Mouse (Mus musculus): ENCODE measurements around the gene Tmem163. TPM values are rescaled to one million over a fixed set of nuclear protein-coding genes. Genes with fewer than 3 reads are reported as not detected.

Gene Tmem163
- polyA plus RNA-seq, 1 experiment from 2014 or later = 2.1 TPM

GRCm38 (mm10) chr1:127459015-127459451 lies 220.3 kb downstream of the Tmem163 start:
- TF ChIP-seq CTCF (IDR thresholded peaks at IDR 0.05; ENCODE audit: low read depth) = peak; percentile 85
- H3K9me3 ChIP-seq (ENCODE audit: low read depth, low read length) = no peaks in the 10 kb centered on the region
- no peak overlapping the region for H3K27ac ChIP-seq (ENCODE audit: low read depth)
- H3K36me3 ChIP-seq (ENCODE audit: insufficient read depth) = peaks cover 14% of the 10 kb centered on the region; the same call in 1 of the 2 replicates
- WGBS = 11% methylated on average over 6 of the region's 6 CpGs
- no peaks in the 10 kb centered on the region for H3K27me3 ChIP-seq (ENCODE audit: insufficient read depth, low read length)
- H3K4me3 ChIP-seq (ENCODE audit: low read depth, low read length) = no peak overlapping the region
- peak; percentile 84 for ATAC-seq (ENCODE audit: insufficient read depth)
- H3K9ac ChIP-seq = no peak overlapping the region
- no peaks in the 10 kb centered on the region for H3K4me1 ChIP-seq (ENCODE audit: insufficient read depth)
- H3K4me2 ChIP-seq = no peak overlapping the region
- DNase-seq = peak; percentile 90

DNA sequence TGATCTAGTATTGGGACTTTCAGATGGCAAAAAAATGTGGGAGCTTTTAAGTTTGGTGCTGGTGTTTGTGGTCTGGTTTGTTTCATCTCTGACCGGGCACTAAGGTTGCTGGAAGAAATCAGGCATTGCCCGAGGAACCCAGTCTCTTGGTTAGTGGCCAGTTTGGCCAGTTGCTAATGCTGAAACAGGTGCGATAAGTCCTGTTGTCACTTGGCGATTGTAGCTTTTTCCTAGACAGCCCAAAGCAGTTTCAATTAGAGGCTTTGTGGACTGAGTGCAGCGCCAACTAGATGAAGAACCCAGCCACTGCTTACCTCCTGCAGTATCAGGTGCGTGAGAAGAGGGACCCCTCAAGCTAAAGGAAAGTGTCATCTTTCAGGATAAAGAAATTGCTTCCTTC lies 226.0 kb downstream of the Tmem163 start:
- Histone ChIP-seq H3K4me1 (ENCODE audit: insufficient read depth) (no peaks in the 10 kb centered on the region), H3K4me2 (no peak overlapping the region), H3K27me3 (ENCODE audit: insufficient read depth, low read length) (no peaks in the 10 kb centered on the region), H3K4me3 (ENCODE audit: low read depth, low read length) (no peak overlapping the region), H3K9ac (no peak overlapping the region), H3K36me3 (ENCODE audit: insufficient read depth) (peaks cover under 1% of the 10 kb centered on the region; the same call in 1 of the 2 replicates), H3K27ac (ENCODE audit: low read depth) (no peak overlapping the region), H3K9me3 (ENCODE audit: low read depth, low read length) (no peaks in the 10 kb centered on the region)
- ATAC-seq (ENCODE audit: insufficient read depth) (no peak), DNase-seq (no peak)
- TF ChIP-seq CTCF (IDR thresholded peaks at IDR 0.05; ENCODE audit: low read depth) = no peak
- WGBS = 87% methylated on average over 6 of the region's 6 CpGs

DNA sequence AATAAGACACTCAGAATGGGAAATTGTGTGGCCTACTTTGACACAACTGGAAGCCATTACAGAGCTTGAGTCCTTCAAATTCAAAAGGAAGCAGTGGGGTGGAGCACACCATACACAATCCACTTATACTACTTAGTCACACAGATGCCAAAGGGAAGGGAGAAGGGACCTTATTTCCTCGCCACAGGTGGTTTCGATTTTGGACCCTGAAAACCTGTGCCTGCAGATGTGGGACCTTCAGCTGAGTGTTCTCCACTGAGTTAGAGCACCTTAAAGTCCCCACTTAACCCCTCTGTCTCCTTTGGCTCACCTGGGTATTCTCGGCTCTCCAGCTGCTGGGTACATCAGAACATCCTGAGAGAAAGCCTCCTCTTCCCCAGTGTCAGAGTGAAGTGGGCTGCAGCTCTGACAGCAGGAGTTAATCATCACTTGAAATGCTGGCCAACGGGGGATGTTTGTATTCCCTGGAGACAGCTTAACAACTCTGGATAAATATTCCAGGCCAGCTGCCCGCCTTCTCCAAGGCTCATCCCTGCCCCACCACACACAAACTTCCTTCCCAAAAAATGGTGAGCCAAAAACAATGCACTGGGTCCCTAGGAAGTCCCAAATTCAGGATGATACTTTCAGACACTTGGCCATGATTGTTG lies 234.4 kb downstream of the Tmem163 start:
- ATAC-seq (ENCODE audit: insufficient read depth) (peak; percentile 37; the same call in 1 of the 2 replicates), DNase-seq (peak; percentile 62)
- Histone ChIP-seq H3K9me3 (ENCODE audit: low read depth, low read length) (no peaks in the 10 kb centered on the region), H3K4me2 (no peak overlapping the region), H3K9ac (no peak overlapping the region), H3K36me3 (ENCODE audit: insufficient read depth) (peaks cover 3% of the 10 kb centered on the region; the same call in 1 of the 2 replicates), H3K27me3 (ENCODE audit: insufficient read depth, low read length) (no peaks in the 10 kb centered on the region), H3K4me1 (ENCODE audit: insufficient read depth) (peaks cover 3% of the 10 kb centered on the region; the same call in 1 of the 2 replicates), H3K4me3 (ENCODE audit: low read depth, low read length) (no peak overlapping the region), H3K27ac (ENCODE audit: low read depth) (no peak overlapping the region)
- 44% methylated on average over 5 of the region's 5 CpGs for WGBS
- TF ChIP-seq CTCF (IDR thresholded peaks at IDR 0.05; ENCODE audit: low read depth) = no peak

DNA sequence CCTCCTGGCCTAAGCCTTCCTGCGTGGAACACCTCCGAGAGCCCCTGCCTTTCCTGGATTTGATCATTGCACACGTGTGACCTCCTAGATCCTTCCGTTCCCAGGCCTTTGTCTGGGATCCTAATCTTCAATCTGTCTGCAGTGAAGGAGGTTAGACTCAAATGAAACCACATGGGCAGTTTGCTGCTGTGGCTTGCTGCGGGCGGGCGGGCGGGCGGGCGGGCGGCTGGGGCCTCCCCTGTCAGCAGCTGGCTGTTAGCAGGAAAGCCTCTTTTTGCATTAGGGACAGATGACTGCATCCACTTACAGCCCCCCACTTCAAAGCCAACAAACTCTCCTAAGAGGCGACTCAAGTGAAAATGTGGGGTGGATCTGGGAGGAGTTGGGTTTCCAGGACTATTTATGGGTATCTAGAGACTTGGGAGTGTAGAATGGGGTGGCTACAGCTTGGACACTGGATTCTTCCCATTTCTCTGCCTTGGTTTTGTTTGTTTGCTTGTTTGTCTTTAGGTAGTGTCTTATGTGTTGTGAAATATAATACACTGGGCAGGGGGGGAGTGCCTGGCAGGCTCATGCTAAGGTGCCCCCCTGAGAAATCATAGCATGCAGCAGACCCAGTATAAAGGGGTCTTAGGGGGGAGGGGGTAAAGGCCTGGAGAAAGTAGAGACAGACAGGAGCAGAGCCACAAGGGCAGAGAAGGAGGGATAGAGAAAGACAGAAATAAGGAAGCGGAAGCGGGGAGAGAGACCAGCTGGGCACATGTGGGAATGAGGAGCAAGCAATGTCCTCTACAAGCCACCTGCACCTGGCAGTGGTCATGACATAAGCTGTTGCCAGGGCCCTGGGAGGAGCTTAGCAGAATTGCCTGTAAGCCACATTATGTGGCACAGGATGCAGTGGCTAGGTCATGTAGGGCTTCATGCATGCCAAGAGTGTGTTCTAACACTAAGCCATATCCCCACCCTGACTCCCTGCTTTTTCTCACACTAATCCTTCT lies 236.2 kb downstream of the Tmem163 start:
- H3K4me3 ChIP-seq (ENCODE audit: low read depth, low read length) = no peak overlapping the region
- WGBS = 33% methylated on average over 14 of the region's 14 CpGs
- H3K27me3 ChIP-seq (ENCODE audit: insufficient read depth, low read length) = no peaks in the 10 kb centered on the region
- H3K27ac ChIP-seq (ENCODE audit: low read depth) = no peak overlapping the region
- peaks cover 3% of the 10 kb centered on the region; the same call in 1 of the 2 replicates for H3K4me1 ChIP-seq (ENCODE audit: insufficient read depth)
- peak; percentile 57 for ATAC-seq (ENCODE audit: insufficient read depth)
- H3K9me3 ChIP-seq (ENCODE audit: low read depth, low read length) = no peaks in the 10 kb centered on the region
- H3K4me2 ChIP-seq = no peak overlapping the region
- DNase-seq = peak; percentile 55
- H3K36me3 ChIP-seq (ENCODE audit: insufficient read depth) = peaks cover under 1% of the 10 kb centered on the region; the same call in 1 of the 2 replicates
- no peak overlapping the region for H3K9ac ChIP-seq
- TF ChIP-seq CTCF (IDR thresholded peaks at IDR 0.05; ENCODE audit: low read depth) = no peak

- no peaks in the 10 kb centered on the region for H3K9me3 ChIP-seq (ENCODE audit: low read depth, low read length)
- no peak overlapping the region for H3K4me2 ChIP-seq
- no peaks in the 10 kb centered on the region for H3K27me3 ChIP-seq (ENCODE audit: insufficient read depth, low read length)
- no peaks in the 10 kb centered on the region for H3K36me3 ChIP-seq (ENCODE audit: insufficient read depth)
- WGBS = 55% methylated on average over 3 of the region's 3 CpGs
- H3K4me3 ChIP-seq (ENCODE audit: low read depth, low read length) = no peak overlapping the region
- H3K9ac ChIP-seq = no peak overlapping the region
- DNase-seq (no peak), ATAC-seq (ENCODE audit: insufficient read depth) (no peak)
- H3K4me1 ChIP-seq (ENCODE audit: insufficient read depth) = peaks cover 3% of the 10 kb centered on the region; the same call in 1 of the 2 replicates
- no peak for TF ChIP-seq CTCF (IDR thresholded peaks at IDR 0.05; ENCODE audit: low read depth)
- H3K27ac ChIP-seq (ENCODE audit: low read depth) = no peak overlapping the region
These were observed 237.6 kb downstream of the Tmem163 start for GRCm38 (mm10) chr1:127441736-127442135.

DNA sequence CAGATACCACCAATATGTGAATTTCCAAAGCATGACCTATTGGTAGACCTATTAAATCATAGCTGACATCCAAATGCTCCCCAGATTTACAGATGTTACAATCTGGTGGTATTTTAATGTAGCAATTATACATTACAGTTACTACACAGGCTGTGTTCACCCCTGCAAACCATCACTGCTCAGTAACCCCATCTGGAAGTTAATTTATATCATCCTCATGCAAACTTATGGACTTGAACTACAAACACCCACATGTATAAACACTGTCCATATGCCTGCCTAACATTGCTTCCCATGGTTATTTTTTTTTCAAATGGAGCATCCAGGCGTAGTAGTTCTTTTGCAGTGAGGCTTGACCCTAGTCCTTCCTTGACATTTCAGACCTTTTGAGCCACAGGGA lies 238.3 kb downstream of the Tmem163 start:
- H3K27me3 ChIP-seq (ENCODE audit: insufficient read depth, low read length) = no peaks in the 10 kb centered on the region
- WGBS = 55% methylated on average over 1 of the region's 1 CpGs
- H3K36me3 ChIP-seq (ENCODE audit: insufficient read depth) = no peaks in the 10 kb centered on the region
- H3K4me2 ChIP-seq = no peak overlapping the region
- DNase-seq (no peak), ATAC-seq (ENCODE audit: insufficient read depth) (no peak)
- no peak overlapping the region for H3K27ac ChIP-seq (ENCODE audit: low read depth)
- H3K9me3 ChIP-seq (ENCODE audit: low read depth, low read length) = no peaks in the 10 kb centered on the region
- H3K4me3 ChIP-seq (ENCODE audit: low read depth, low read length) = no peak overlapping the region
- peaks cover 3% of the 10 kb centered on the region; the same call in 1 of the 2 replicates for H3K4me1 ChIP-seq (ENCODE audit: insufficient read depth)
- H3K9ac ChIP-seq = no peak overlapping the region
- TF ChIP-seq CTCF (IDR thresholded peaks at IDR 0.05; ENCODE audit: low read depth) = no peak
